Mouse (Mus musculus): ENCODE results near the gene Traf6. TPM values are rescaled to one million over a fixed set of nuclear protein-coding genes. Genes with fewer than 3 reads are reported as not detected.

Gene Traf6
- polyA plus RNA-seq, 1 experiment, result 17.6 TPM

GRCm38 (mm10) chr2:101665058-101665702 lies 13.0 kb upstream of the Traf6 start:
- H3K27ac ChIP-seq (ENCODE audit: insufficient read depth, low read length), result no peak overlapping the region

GRCm38 (mm10) chr2:101665703-101666092 lies 12.5 kb upstream of the Traf6 start:
- TF ChIP-seq POLR2A (IDR thresholded peaks at IDR 0.05; ENCODE audit: insufficient read depth, low read length), result no peak
- no peak for TF ChIP-seq EP300 (IDR thresholded peaks at IDR 0.05; ENCODE audit: insufficient read depth, low read depth, low read length)
- no peak for TF ChIP-seq CTCF (IDR thresholded peaks at IDR 0.05; ENCODE audit: low read depth, low read length)
- Histone ChIP-seq H3K4me1 (ENCODE audit: control insufficient read depth, insufficient read depth, low read length) (peaks cover 2% of the 10 kb centered on the region), H3K9ac (ENCODE audit: low read depth, poor library complexity, severe bottlenecking) (no peak overlapping the region), H3K27ac (ENCODE audit: insufficient read depth, low read length) (no peak overlapping the region), H3K4me3 (ENCODE audit: low read depth, low read length) (no peak overlapping the region), H3K36me3 (ENCODE audit: control insufficient read depth, insufficient read depth, low read length, poor library complexity, severe bottlenecking) (no peaks in the 10 kb centered on the region), H3K9me3 (replicated peaks; ENCODE audit: control insufficient read depth, insufficient read depth, low read length, poor library complexity, severe bottlenecking) (no peaks in the 10 kb centered on the region), H3K27me3 (ENCODE audit: control insufficient read depth, insufficient read depth, low read length, poor library complexity, severe bottlenecking) (no peaks in the 10 kb centered on the region)

More at GRCm38 (mm10) chr2:101665058-101665702, 13.0 kb upstream of the Traf6 start:
- H3K4me1 ChIP-seq (ENCODE audit: control insufficient read depth, insufficient read depth, low read length), result peaks cover 2% of the 10 kb centered on the region
- no peaks in the 10 kb centered on the region for H3K36me3 ChIP-seq (ENCODE audit: control insufficient read depth, insufficient read depth, low read length, poor library complexity, severe bottlenecking)
- no peaks in the 10 kb centered on the region for H3K9me3 ChIP-seq (replicated peaks; ENCODE audit: control insufficient read depth, insufficient read depth, low read length, poor library complexity, severe bottlenecking)
- no peaks in the 10 kb centered on the region for H3K27me3 ChIP-seq (ENCODE audit: control insufficient read depth, insufficient read depth, low read length, poor library complexity, severe bottlenecking)
- no peak overlapping the region for H3K9ac ChIP-seq (ENCODE audit: low read depth, poor library complexity, severe bottlenecking)
- no peak overlapping the region for H3K4me3 ChIP-seq (ENCODE audit: low read depth, low read length)
- no peak for TF ChIP-seq POLR2A (IDR thresholded peaks at IDR 0.05; ENCODE audit: insufficient read depth, low read length)
- peak; percentile 96 for TF ChIP-seq CTCF (IDR thresholded peaks at IDR 0.05; ENCODE audit: low read depth, low read length)

- Histone ChIP-seq H3K36me3 (ENCODE audit: control insufficient read depth, insufficient read depth, low read length, poor library complexity, severe bottlenecking) (no peaks in the 10 kb centered on the region), H3K27ac (ENCODE audit: insufficient read depth, low read length) (no peak overlapping the region), H3K4me3 (ENCODE audit: low read depth, low read length) (no peak overlapping the region), H3K9ac (ENCODE audit: low read depth, poor library complexity, severe bottlenecking) (no peak overlapping the region), H3K4me1 (ENCODE audit: control insufficient read depth, insufficient read depth, low read length) (peaks cover 2% of the 10 kb centered on the region), H3K27me3 (ENCODE audit: control insufficient read depth, insufficient read depth, low read length, poor library complexity, severe bottlenecking) (no peaks in the 10 kb centered on the region), H3K9me3 (replicated peaks; ENCODE audit: control insufficient read depth, insufficient read depth, low read length, poor library complexity, severe bottlenecking) (no peaks in the 10 kb centered on the region)
- TF ChIP-seq CTCF (IDR thresholded peaks at IDR 0.05; ENCODE audit: low read depth, low read length) (no peak), POLR2A (IDR thresholded peaks at IDR 0.05; ENCODE audit: insufficient read depth, low read length) (no peak), EP300 (IDR thresholded peaks at IDR 0.05; ENCODE audit: insufficient read depth, low read depth, low read length) (no peak)
These were observed 9.5 kb upstream of the Traf6 start for GRCm38 (mm10) chr2:101668751-101669150.

- Histone ChIP-seq H3K27ac (ENCODE audit: insufficient read depth, low read length) (no peak overlapping the region), H3K4me3 (ENCODE audit: low read depth, low read length) (no peak overlapping the region), H3K9me3 (replicated peaks; ENCODE audit: control insufficient read depth, insufficient read depth, low read length, poor library complexity, severe bottlenecking) (no peaks in the 10 kb centered on the region), H3K9ac (ENCODE audit: low read depth, poor library complexity, severe bottlenecking) (no peak overlapping the region), H3K27me3 (ENCODE audit: control insufficient read depth, insufficient read depth, low read length, poor library complexity, severe bottlenecking) (no peaks in the 10 kb centered on the region), H3K36me3 (ENCODE audit: control insufficient read depth, insufficient read depth, low read length, poor library complexity, severe bottlenecking) (no peaks in the 10 kb centered on the region), H3K4me1 (ENCODE audit: control insufficient read depth, insufficient read depth, low read length) (no peaks in the 10 kb centered on the region)
- TF ChIP-seq EP300 (IDR thresholded peaks at IDR 0.05; ENCODE audit: insufficient read depth, low read depth, low read length) (no peak), POLR2A (IDR thresholded peaks at IDR 0.05; ENCODE audit: insufficient read depth, low read length) (no peak), CTCF (IDR thresholded peaks at IDR 0.05; ENCODE audit: low read depth, low read length) (no peak)
These were observed 4.7 kb upstream of the Traf6 start for GRCm38 (mm10) chr2:101673547-101673946.

- H3K27me3 ChIP-seq (ENCODE audit: control insufficient read depth, insufficient read depth, low read length, poor library complexity, severe bottlenecking), result no peaks in the 10 kb centered on the region
- H3K4me1 ChIP-seq (ENCODE audit: control insufficient read depth, insufficient read depth, low read length), result no peaks in the 10 kb centered on the region
- no peak overlapping the region for H3K27ac ChIP-seq (ENCODE audit: insufficient read depth, low read length)
- H3K9me3 ChIP-seq (replicated peaks; ENCODE audit: control insufficient read depth, insufficient read depth, low read length, poor library complexity, severe bottlenecking), result no peaks in the 10 kb centered on the region
- H3K4me3 ChIP-seq (ENCODE audit: low read depth, low read length), result peak overlapping the region; percentile 96
- H3K9ac ChIP-seq (ENCODE audit: low read depth, poor library complexity, severe bottlenecking), result peak overlapping the region; percentile 92
- TF ChIP-seq EP300 (IDR thresholded peaks at IDR 0.05; ENCODE audit: insufficient read depth, low read depth, low read length) (no peak), POLR2A (IDR thresholded peaks at IDR 0.05; ENCODE audit: insufficient read depth, low read length) (no peak), CTCF (IDR thresholded peaks at IDR 0.05; ENCODE audit: low read depth, low read length) (no peak)
- no peaks in the 10 kb centered on the region for H3K36me3 ChIP-seq (ENCODE audit: control insufficient read depth, insufficient read depth, low read length, poor library complexity, severe bottlenecking)
These were observed 1.0 kb downstream of the Traf6 start for GRCm38 (mm10) chr2:101679164-101679784.

- no peaks in the 10 kb centered on the region for H3K4me1 ChIP-seq (ENCODE audit: control insufficient read depth, insufficient read depth, low read length)
- no peak overlapping the region for H3K27ac ChIP-seq (ENCODE audit: insufficient read depth, low read length)
- no peaks in the 10 kb centered on the region; the same call in none of the 2 replicates for H3K36me3 ChIP-seq (ENCODE audit: control insufficient read depth, insufficient read depth, low read length, poor library complexity, severe bottlenecking)
- no peak overlapping the region for H3K9ac ChIP-seq (ENCODE audit: low read depth, poor library complexity, severe bottlenecking)
- no peak overlapping the region for H3K4me3 ChIP-seq (ENCODE audit: low read depth, low read length)
- TF ChIP-seq EP300 (IDR thresholded peaks at IDR 0.05; ENCODE audit: insufficient read depth, low read depth, low read length), result no peak
- TF ChIP-seq CTCF (IDR thresholded peaks at IDR 0.05; ENCODE audit: low read depth, low read length), result no peak
- TF ChIP-seq POLR2A (IDR thresholded peaks at IDR 0.05; ENCODE audit: insufficient read depth, low read length), result no peak
- H3K9me3 ChIP-seq (replicated peaks; ENCODE audit: control insufficient read depth, insufficient read depth, low read length, poor library complexity, severe bottlenecking), result no peaks in the 10 kb centered on the region
- no peaks in the 10 kb centered on the region for H3K27me3 ChIP-seq (ENCODE audit: control insufficient read depth, insufficient read depth, low read length, poor library complexity, severe bottlenecking)
These were observed 6.2 kb downstream of the Traf6 start for GRCm38 (mm10) chr2:101684421-101684820.
